Mouse (Mus musculus): ENCODE data around the gene Ctnna2.

The Ctnna2 gene

DNA sequence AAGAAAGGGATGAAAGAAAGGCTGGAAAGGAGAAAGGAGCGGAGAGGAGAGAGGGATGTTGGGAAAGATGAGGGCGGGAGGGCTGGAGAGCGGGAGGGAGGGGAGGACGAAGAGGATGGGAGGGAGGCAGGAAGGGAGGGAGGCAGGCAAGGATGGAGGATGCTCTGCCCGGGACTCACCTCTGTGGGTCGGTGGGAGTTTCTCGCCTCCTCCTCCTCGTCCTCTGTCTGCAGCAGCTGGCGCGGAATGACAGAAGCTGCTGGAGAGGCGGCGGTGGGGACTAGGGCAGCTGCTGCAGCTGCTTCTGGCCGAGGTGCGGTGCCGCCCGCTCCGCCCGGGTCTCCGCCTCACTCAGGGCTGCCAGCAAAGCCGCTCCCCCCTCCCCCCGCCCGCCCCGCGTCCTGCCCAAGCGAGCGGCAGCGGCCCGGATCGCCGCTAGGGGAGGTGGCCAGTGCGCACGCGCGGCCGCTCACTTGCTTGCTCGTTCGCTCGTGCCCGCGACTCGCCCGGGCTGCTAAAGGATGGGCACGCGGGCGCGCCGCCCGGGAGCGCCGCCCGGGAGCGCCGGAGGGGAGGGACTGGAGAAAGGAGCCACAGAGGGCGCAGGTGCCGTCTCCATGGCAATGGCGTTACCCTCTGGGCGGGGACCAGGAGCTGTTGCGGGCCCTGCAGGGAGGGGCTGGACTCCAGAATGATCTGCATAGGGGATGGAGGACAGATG is at the start of gene Ctnna2:
Ctnna2 (minus strand) TSS at position 459 of the 721 bp plus-strand sequence.
- DNase-seq (ENCODE audit: low spot score in 2 of 2): peak; percentile 93 to 95

DNA sequence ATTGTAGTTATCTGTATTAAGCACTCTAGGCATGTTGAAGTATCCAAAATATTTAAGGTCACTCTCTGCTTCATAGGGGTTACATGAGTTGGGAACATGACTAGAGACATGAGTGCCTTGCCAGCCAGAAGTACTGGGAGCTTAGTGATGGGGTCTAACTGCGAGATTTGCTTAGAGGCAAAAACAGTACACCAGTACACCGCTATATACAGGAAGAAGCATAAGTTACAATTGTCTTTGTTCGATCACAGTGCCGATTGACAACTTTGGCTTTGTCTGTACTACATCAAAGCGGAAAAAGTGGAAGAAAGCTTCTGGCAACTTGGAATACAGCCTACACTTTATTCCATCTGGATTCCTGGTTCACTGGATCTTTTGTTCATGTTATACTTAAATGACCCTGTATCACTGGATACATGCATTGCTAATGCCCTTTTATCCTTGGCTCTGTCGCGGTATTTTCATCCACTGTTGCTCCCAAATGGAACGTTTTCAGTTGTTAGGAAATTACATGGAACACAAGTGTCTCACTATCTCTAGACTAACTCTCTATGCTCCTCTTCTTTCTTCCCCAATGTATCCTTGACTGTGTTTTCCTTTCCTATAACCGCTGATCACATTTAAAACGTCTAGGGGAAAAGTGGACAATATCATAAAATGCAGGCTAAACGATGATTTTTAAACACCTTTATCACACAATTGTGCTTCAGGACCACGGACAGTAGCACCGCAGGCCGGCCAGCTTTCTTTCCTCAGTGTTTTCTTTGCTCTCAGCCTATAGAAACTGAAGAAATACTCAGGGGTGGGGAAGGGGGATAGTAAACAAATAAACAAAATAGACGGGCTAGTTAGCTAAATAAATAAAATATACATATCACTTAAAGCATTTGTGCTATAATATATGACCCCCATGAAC is 896 bp upstream of the Ctnna2 start:
- no peak for DNase-seq (ENCODE audit: low spot score in 2 of 2)

DNA sequence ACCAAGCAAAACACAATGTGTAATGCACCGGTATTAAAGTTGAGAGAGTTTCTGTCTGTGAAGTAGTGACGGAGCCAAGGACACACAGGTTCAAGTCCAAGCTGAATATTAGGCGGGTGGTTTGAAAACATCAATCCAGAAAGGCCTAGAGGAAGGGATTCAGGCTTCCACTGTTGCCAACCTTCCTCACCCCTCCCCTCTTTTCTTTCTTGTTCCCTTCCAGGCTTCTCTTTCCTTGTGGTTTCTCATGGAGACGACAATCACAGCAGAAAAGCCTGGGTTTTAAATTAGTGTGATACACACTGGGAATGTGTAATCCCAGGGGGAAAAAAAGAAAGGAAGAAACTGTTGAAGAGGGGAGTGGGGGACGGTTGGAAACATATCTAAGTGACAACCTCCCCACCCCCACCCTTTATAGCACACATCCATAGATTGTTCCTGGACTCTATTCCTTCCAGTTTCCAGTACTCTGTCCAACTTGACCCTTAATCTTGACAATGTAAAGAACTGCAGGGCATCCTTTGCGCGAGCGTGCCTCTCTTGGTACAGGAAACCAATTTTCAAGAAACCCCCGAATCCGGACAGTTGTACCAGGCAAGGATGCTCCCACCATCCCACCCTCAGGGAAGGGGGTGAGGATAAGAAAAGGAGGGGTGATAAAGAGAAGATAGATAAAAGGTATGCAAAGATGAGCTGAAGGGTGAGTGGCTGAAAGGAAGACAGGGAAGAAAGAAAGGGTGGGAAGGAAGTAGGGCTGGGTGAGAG is 841 bp downstream of the Ctnna2 start:
- peak; percentile 20 to 22 for DNase-seq (ENCODE audit: low spot score in 2 of 2)

DNA sequence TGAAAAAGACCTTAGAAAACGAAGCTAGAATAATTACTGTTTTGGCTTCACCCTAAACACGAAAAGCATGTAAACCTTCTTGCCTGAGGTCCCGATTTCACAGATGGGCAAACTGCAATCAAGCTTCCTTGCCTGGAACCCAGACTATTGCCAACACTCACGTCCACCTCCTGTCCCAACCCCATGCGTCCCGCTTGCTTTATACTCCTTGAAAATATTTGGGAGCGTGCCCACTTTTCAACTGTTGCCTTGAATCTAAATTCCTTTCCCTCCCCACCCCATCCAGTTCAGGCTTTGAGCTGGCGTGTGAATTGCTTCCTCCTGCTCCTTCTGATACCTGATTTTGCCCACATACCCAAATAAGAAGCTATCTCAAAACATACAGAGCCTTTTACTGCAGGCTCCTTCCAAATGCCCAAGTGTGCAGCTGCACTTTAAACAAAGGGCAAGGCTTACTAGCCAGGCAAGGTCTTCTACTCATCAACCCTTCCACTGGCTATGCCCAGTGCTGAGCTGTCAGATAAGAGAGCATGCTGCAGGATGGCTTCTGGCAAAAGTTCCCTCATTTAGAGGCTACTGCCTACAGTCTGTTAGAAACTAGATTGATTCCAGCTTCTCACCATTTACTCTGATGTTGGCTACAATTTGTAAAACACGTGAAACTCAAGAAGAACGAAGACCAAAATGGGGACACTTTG is 8.8 kb downstream of the Ctnna2 start:
- no peak for DNase-seq (ENCODE audit: low spot score in 2 of 2)

DNA sequence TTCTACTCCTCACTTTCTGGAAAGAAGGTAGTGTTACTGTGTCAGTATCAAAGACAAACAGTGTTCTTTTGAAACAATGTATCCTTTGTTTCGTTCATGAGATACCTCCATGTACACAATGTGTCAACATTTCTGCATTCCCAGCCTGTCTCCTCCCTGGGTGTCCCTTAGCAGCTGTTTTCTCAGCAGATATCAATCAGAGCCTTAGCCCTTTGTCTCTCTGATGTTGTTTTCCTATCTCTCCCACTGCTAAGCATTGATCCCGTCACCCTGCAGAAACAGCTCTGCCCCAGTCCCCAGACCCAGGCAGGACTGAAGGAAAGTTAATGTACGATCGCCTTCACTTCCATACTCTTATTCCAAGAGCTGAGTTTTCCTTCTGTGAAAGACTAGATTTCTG is 9.7 kb downstream of the Ctnna2 start:
- no peak for DNase-seq (ENCODE audit: low spot score in 2 of 2)

DNA sequence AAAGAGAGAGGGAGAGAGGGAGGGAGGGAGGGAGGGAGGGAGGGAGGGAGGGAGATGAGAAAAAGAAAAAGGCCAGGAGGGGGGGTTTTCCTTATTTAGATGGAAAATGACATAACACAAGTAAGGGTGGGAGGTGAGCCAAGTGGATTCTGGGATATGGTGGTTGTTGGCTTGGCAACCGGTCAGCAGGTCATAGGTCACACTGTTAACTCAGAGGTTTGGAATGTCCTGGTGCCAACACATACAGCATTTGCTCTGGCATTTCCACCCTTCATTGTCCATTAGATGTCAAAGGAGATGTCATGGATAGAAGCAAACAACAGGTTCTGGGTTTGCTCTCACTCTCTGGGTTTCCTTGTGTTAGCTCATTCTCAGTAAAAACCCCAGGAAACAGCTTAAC is 17.5 kb downstream of the Ctnna2 start:
- DNase-seq (ENCODE audit: low spot score in 2 of 2): no peak

DNA sequence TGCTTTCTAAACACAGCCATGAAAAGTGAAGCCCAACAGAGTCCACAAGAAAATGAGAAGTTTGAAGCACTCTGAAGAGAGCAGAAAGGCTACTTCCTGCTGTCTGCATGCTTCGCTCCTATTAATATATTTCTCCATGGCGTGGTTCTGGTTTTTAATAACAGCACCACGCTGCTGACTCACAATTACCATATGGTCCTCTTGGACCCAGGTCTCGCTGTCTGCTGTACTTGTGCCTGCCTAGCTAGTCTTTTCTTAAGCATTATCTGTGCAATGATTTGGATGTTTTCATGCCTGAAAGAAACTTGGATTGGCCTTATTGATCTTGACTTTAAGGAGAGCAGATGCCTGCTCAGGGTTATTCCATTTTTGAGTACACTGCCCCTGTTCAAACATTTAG is 28.2 kb downstream of the Ctnna2 start:
- DNase-seq (ENCODE audit: low spot score in 2 of 2): peak in 1 of 2 experiments; percentile 30

DNA sequence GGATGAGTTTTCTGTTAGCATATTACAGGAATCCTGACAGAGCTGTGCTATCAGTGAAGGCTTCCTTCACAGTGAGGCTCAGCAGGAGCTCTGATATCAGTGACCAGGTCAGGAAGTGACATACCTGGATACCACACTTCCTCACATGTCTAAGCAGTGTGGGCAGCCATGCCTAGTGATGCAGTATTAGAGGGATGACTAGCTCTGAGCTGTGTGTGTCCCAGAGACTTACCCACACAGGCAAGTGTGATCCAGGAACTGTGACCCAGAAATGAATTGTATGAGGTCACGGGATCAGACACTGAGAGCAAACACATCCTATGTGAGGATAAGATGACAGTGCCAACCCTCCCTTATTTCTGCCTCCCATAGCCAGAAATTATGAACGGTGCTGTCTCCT is 28.8 kb downstream of the Ctnna2 start:
- DNase-seq (ENCODE audit: low spot score in 2 of 2): no peak

DNA sequence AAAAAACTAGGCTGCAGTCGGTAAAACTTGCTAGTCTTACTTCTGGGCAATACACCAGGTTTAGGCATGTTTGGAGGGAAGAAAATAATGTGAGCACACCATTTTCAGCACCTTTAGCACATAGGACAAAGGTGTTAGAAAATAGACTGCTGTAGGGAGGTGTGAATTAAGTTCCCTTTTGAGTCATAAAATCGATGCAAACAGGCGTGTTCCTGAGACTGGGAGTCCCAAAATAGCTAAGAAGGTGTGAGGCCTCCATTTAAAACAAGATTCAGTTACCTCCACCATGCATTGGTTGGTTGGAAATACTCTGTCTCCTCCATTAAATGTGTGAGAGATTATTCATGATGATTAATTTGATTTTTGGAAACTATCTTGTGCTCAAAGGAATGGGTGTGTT is 50.1 kb downstream of the Ctnna2 start:
- DNase-seq (ENCODE audit: low spot score in 2 of 2): no peak

DNA sequence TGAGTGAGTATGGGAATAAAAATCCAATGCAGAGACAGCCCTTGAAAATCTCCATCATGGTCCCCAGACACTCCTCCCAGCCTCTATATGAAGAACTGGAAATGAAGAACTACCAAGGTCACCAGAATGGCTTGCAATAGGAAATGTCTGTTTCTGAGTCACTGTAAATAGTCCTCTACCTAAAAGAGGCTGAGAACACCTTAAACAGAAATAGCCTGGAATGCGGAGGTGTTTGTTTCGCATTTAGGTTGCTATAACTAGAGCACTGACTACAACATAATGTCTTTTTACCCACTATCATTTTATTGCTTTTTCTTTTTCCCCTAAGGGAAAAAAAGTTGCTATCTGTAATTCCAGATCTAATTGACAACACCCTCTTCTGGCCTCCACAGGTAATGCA is 106.3 kb downstream of the Ctnna2 start:
- DNase-seq (ENCODE audit: low spot score in 2 of 2): no peak

DNA sequence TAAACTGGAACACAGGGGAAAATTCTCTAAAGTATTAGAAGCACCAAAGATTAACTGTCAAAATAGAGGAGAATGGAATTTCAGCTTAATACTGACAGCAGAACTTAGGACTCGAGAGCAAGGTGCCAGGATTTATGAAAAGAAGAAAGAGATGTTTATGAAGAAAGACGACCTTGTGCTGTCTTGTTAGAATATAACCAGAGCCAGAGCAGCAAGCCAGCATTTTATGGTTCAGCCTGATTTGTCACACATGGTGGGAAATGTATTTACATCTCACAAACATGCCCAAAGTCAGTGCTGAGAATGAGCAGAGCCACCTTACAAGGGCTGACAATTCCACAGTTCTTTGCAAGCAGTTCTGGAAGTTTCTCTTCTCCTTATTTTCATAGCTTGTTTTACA is 110.2 kb downstream of the Ctnna2 start:
- DNase-seq (ENCODE audit: low spot score in 2 of 2): no peak

DNA sequence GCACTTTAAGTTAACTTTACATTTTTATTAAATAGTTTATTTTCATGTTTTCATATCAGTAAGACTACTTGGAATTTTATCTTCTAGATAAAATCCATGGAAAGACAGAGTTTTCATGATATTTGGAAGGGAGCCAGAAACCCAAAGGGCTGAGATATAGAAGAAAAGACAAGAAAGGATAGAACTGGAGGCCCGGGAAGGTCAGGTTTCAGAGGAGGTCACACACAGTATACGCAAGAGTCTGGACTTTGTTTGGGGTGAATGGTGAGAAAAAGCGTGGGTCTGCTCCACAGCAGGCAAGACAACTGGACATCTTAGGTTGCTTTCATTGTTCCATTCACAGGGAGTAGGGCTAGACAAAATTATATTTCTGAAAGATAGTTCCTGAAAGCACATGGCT is 111.4 kb downstream of the Ctnna2 start:
- DNase-seq (ENCODE audit: low spot score in 2 of 2): no peak

DNA sequence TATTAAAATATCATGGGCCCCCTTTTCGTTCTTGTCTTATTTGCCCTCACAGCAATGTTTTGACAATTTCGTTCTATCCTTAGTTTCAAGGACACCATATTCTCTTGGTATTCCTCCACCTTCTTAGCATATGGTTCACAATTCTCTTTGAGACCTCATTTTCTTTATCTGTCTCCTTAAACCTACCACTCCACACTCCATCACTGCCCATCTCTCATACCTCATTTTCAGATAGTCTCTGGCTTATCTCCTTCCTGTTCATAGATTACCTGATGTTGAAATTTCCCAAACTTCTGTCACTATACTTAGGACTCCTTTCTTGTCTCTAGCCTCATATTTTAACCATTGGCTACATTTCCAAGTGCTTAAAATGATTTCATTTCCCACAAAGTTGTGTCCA is 116.1 kb downstream of the Ctnna2 start:
- DNase-seq (ENCODE audit: low spot score in 2 of 2): no peak

DNA sequence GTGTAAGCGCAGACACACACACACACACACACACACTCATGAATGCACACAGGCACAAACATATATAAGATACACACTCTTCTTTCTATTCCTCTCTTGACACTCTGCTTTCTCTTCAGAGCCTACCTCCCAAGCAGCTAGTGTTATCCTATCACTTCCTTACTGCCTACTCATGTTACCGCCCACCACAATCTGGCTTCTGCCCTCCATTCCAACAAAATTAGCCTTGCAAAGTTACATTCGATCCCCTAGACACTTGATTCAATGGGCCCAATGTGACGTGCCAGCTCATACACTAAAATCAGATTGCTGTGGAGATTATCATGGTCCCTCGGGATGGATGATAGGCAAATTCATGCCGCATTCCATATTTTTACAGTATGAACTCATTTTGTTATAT is 116.7 kb downstream of the Ctnna2 start:
- peak; percentile 82 to 83 for DNase-seq (ENCODE audit: low spot score in 2 of 2)

DNA sequence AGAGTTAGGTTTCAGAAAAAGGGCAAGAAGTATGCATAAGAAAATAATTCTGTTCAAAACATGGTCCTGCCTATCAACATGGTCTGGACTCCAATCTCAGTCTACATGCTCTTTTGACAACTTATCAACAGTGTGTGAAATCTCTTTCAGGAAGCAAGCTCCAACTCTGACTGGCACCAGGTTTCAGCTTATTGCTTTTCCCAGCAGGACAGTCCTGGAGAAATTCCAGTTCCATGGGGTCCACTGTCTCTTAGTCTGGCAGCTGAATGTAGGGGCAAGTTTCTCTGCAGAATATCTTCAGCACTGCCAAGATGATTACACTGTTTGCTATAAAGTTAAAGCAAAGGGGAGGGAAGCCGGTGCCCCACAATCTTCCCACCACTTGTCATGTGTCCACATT is 130.1 kb downstream of the Ctnna2 start:
- DNase-seq (ENCODE audit: low spot score in 2 of 2): no peak

DNA sequence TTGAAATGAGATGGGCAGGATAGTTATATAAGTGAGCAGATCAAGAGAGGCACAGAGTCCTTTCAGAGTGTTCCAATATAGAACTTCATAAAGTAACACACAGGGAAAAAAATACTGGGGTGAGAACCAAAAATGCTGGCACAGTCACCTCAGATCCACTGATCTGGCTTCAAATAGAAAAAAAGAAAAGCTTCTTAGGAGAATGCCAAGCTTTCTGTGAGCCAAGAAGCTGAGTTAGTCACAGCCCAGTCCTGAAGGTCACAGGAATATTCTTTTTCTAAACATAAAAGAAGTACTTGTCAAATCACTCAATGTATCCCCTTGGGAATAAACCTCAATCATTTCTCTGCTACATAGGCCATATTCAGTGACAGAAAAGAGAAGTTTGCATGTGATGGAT is 130.7 kb downstream of the Ctnna2 start:
- DNase-seq (ENCODE audit: low spot score in 2 of 2): no peak

DNA sequence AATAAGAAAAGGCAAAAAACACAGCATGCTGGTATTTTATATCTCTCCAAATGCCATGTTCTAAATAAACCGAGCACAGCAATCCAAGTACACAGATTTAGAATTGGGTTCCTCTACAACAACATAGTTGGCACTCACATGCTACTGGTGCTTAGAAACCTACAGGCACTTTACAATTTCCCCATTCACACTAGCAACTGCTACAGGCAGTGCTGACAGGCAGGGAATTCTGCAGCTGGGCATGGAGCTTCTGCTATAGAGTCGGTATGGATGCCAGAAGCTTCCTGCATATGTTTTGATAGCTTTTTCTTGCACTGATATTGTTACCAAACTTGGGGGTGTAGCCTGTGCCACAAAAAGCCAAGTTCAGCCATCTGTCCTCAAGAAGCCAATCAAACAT is 131.8 kb downstream of the Ctnna2 start:
- peak; percentile 29 to 39 for DNase-seq (ENCODE audit: low spot score in 2 of 2)

DNA sequence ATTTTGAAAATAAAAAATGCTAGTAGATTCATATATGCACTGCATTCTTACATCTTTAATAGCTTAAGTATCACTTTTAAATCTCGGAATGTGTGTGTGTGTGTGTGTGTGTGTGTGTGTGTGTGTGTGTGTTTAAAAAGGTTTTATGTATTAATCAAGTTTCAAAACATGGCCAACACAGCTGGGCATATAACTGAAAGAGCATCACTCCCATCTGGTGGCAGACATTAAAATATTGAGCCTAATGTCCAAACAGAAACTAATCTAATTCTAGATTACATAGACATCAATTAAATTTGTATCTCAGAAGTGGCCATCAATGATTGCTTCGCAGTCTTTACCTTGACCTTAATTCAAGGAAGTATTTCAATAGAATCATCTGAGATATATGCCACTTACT is 140.4 kb downstream of the Ctnna2 start:
- no peak for DNase-seq (ENCODE audit: low spot score in 2 of 2)

DNA sequence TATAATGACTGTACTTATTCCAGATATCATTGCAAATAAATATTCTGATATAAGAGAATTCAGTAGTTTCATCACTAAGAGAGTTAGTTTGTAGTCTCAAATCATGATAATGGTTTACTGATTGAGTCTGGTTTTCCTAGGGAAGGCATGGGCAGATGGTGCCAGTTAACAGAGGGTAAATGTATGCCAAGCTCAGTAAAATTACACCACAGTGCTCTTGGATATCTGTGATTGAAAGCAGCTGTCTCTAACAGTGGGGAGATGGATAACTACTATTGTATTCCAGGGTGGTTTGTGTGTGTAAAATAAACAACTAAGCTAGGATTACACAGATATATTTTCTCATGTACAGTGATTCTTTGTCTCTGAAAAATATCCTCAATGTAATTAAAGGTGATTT is 140.8 kb downstream of the Ctnna2 start:
- DNase-seq (ENCODE audit: low spot score in 2 of 2): no peak

DNA sequence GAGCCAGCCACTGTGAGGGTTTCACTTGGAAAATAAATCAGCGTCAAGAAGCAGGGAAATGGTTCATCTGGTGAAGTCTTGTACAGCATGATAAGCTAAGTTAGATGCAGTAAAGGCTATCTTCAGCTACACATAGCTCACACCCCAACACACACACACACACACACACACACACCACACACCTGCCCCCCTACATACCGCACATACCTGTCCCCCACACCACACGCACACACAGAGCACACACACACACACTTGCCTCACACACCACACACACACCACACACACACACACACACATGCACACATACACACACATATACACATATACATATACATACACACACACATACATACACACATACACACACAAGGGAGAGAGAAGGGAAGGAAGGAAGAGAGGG is 142.0 kb downstream of the Ctnna2 start:
- DNase-seq (ENCODE audit: low spot score in 2 of 2): no peak

DNA sequence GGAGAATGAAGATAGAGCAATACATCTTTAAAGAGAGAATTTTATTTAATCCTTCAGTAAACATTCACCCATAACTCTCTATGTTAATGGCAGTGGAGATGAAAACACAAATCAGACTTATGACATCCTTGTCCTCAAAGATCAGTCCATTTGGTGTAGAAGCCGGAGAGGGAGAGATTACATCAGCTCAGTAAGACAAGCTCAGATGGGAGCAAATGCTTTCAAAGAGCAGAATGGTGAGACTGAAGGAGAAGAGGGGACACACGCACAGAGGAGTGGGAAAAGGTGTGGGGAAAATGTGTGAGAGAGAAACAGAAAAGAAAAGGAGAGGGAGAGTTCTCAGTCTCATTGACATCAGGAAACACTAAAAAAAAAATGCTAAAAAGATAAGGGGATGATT is 144.8 kb downstream of the Ctnna2 start:
- no peak for DNase-seq (ENCODE audit: low spot score in 2 of 2)

DNA sequence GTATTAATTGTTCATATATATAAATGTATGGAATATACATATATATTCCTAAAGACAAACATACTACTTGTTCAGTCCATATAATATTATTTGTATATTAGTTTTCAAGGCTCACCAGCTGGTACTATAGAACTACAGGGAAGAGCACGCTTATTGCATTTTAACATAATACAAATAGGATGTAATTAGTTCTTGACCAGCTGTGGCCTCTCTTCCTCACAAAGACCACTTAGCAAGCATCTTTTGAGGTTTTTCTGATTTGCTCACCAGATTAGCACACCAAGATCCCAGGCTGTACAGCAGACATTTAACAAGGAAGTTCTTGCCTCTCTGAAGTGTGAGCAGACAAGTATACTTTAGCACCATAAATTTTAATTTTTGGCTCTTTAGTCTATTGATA is 152.0 kb downstream of the Ctnna2 start:
- DNase-seq (ENCODE audit: low spot score in 2 of 2): no peak

Data from right cerebral cortex, adult 2 months (tissue).